Mouse (Mus musculus) CH12.LX (cell line): ENCODE data around the gene Vps51.

ENCODE experiments used
- CTCF ChIP-seq, 2 experiments: IDR thresholded peaks in 1 of 2; conservative IDR thresholded peaks in 1 of 2; 2 replicates each; pipeline ENCODE4 v1.5.1; 2011 to 2012; ENCODE audit warnings: low read depth in 2 of 2, low read length in 2 of 2, improper control_type of control experiment in 1 of 2, inconsistent platforms in 1 of 2, mild to moderate bottlenecking in 1 of 2, moderate library complexity in 1 of 2
- ETS1 ChIP-seq: conservative IDR thresholded peaks from 2 replicates; pipeline ENCODE4 v1.6.1; 2012; ENCODE audit warnings: low read depth, mild to moderate bottlenecking, inconsistent platforms, low read length, improper control_type of control experiment, moderate library complexity
- JUN ChIP-seq: IDR thresholded peaks from 2 replicates; pipeline ENCODE4 v1.6.1; 2011; ENCODE audit warnings: low read depth, mild to moderate bottlenecking, low read length, improper control_type of control experiment, moderate library complexity; ENCODE audit not compliant: insufficient read depth
- KAT2A ChIP-seq: IDR thresholded peaks from 2 replicates; pipeline ENCODE4 v1.6.1; 2012; ENCODE audit warnings: low read length, improper control_type of control experiment, inconsistent platforms; ENCODE audit not compliant: insufficient replicate concordance
- MAX ChIP-seq: IDR thresholded peaks from 2 replicates; pipeline ENCODE4 v1.6.1; 2011; ENCODE audit warnings: low read length, improper control_type of control experiment
- NELFE ChIP-seq: IDR thresholded peaks from 2 replicates; pipeline ENCODE4 v1.6.1; 2011; ENCODE audit warnings: low read depth, low read length, improper control_type of control experiment
- POLR2A ChIP-seq: IDR thresholded peaks from 2 replicates; pipeline ENCODE4 v1.6.1; 2011; ENCODE audit warnings: low read depth, mild to moderate bottlenecking, improper control_type of control experiment, low read length
- POLR2AphosphoS2 ChIP-seq: IDR thresholded peaks from 2 replicates; pipeline ENCODE4 v1.6.1; 2011; ENCODE audit warnings: low read depth, low read length, improper control_type of control experiment
- TBP ChIP-seq: conservative IDR thresholded peaks from 2 replicates; pipeline ENCODE4 v1.6.1; 2011; ENCODE audit warnings: low read depth, low read length, improper control_type of control experiment
- USF1 ChIP-seq: IDR thresholded peaks from 2 replicates; pipeline ENCODE4 v1.6.1; 2014; ENCODE audit warnings: low read depth, mild to moderate bottlenecking, inconsistent platforms, low read length, improper control_type of control experiment
- ZC3H11A ChIP-seq: IDR thresholded peaks from 2 replicates; pipeline ENCODE4 v1.6.1; 2012; ENCODE audit warnings: low read depth, mild to moderate bottlenecking, inconsistent platforms, low read length, improper control_type of control experiment

- no peak for TF ChIP-seq KAT2A
- no peak for TF ChIP-seq POLR2A
- TF ChIP-seq USF1: no peak
- TF ChIP-seq ZC3H11A: no peak
- TF ChIP-seq POLR2AphosphoS2: no peak
- no peak for TF ChIP-seq CTCF (conservative IDR thresholded peaks at IDR 0.05 in 1 of 2, IDR thresholded peaks at IDR 0.05 in 1 of 2; ENCODE audit: low read depth in 2 of 2, low read length in 2 of 2)
- no peak for TF ChIP-seq ETS1
- no peak for TF ChIP-seq MAX
- TF ChIP-seq TBP: no peak
- no peak for TF ChIP-seq JUN
- no peak for TF ChIP-seq NELFE
Measured at GRCm38 (mm10) chr19:6054296-6054695, 22.7 kb downstream of the Vps51 start.
